Mouse (Mus musculus) hindbrain, embryonic 11.5 days (tissue): Measurements from ENCODE around the gene Ackr3. TPM values are rescaled to one million over a fixed set of nuclear protein-coding genes. Genes with fewer than 3 reads are reported as not detected.
A peak's percentile ranks its signal among the peaks of the same experiment; 100 is the strongest.

Experiments
- ATAC-seq: fragments of 200-750 bp; cut with Nextera tagmentation; 2 replicates; pipeline ENCODE4 v1.8.0; 2017; ENCODE audit warnings: mild to moderate bottlenecking, moderate TSS enrichment, moderate library complexity; ENCODE audit not compliant: low FRiP score
- DNase-seq: peaks from one replicate; pipeline ENCODE4 v3.0.0-alpha.2; 2015; ENCODE audit warnings: low spot score
- H3K27ac ChIP-seq: fragments of 300-500 bp; sonication (generic); 2 replicates; pipeline ENCODE4 v1.5.1; 2014; ENCODE audit warnings: mild to moderate bottlenecking, low read depth, low read length
- H3K27me3 ChIP-seq: fragments of 300-500 bp; sonication (generic); 2 replicates; pipeline ENCODE4 v1.6.1; 2014; ENCODE audit warnings: mild to moderate bottlenecking, low read length, moderate library complexity, mixed read lengths; ENCODE audit not compliant: control insufficient read depth, insufficient read depth
- H3K36me3 ChIP-seq: fragments of 300-500 bp; sonication (generic); 2 replicates; pipeline ENCODE4 v1.6.1; 2014; ENCODE audit warnings: mild to moderate bottlenecking, low read length, moderate library complexity, mixed read lengths; ENCODE audit not compliant: control insufficient read depth, insufficient read depth
- H3K4me1 ChIP-seq: fragments of 300-500 bp; sonication (generic); replicated peaks from 2 replicates; pipeline ENCODE4 v1.6.1; 2014; ENCODE audit warnings: low read length, mixed read lengths; ENCODE audit not compliant: control insufficient read depth, insufficient read depth
- H3K4me2 ChIP-seq: fragments of 300-500 bp; sonication (generic); replicated peaks from 2 replicates; pipeline ENCODE4 v1.6.1; 2014; ENCODE audit warnings: mild to moderate bottlenecking, low read depth, low read length
- H3K4me3 ChIP-seq: fragments of 300-500 bp; sonication (generic); 2 replicates; pipeline ENCODE4 v1.5.1; 2014; ENCODE audit warnings: low read depth, low read length
- H3K9ac ChIP-seq: fragments of 300-500 bp; sonication (generic); 2 replicates; pipeline ENCODE4 v1.6.1; 2014; ENCODE audit warnings: low read depth, low read length
- H3K9me3 ChIP-seq: fragments of 300-500 bp; sonication (generic); 2 replicates; pipeline ENCODE4 v1.6.1; 2016; ENCODE audit warnings: low read length; ENCODE audit not compliant: control insufficient read depth
- WGBS: fragments of 180-500 bp; shearing (Covaris S2); extraction: QIAGEN DNeasy Blood & Tissue Kit; methylation state at CpG from one replicate; pipeline ENCODE4 v1.1.7; 2014; 5-methylcytosine and 5-hydroxymethylcytosine counted together
- polyA plus RNA-seq: library from polyadenylated mRNA; unstranded; fragments of >200 nt; fragmentation: Nextera tagmentation; extraction: Ambion mirVana; gene quantifications from 2 replicates; pipeline ENCODE4 v1.2.1, GENCODE M21; 2014

Gene Ackr3
- polyA plus RNA-seq, 1 experiment from 2014 or later, result 25.7 TPM

GRCm38 (mm10) chr1:90238095-90238888 lies 34.5 kb downstream of the Ackr3 start:
- WGBS, result 89% methylated on average over 9 of the region's 9 CpGs
- no peak for DNase-seq

GRCm38 (mm10) chr1:90239336-90240225 lies 35.8 kb downstream of the Ackr3 start:
- no peaks in the 10 kb centered on the region for H3K4me1 ChIP-seq
- H3K9me3 ChIP-seq, result no peaks in the 10 kb centered on the region
- H3K27me3 ChIP-seq, result no peaks in the 10 kb centered on the region
- 87% methylated on average over 16 of the region's 16 CpGs for whole genome bisulfite sequencing
- H3K9ac ChIP-seq, result no peak overlapping the region
- DNase-seq (no peak), ATAC-seq (no peak)
- no peak overlapping the region for H3K4me2 ChIP-seq
- no peak overlapping the region for H3K4me3 ChIP-seq
- H3K36me3 ChIP-seq, result no peaks in the 10 kb centered on the region
- no peak overlapping the region for H3K27ac ChIP-seq

More at GRCm38 (mm10) chr1:90238095-90238888, 34.5 kb downstream of the Ackr3 start:
- no peak overlapping the region for H3K9ac ChIP-seq
- H3K27me3 ChIP-seq, result no peaks in the 10 kb centered on the region
- no peak overlapping the region for H3K27ac ChIP-seq
- no peak overlapping the region for H3K4me3 ChIP-seq
- no peak for ATAC-seq
- H3K36me3 ChIP-seq, result no peaks in the 10 kb centered on the region
- no peaks in the 10 kb centered on the region for H3K9me3 ChIP-seq
- no peak overlapping the region for H3K4me2 ChIP-seq
- H3K4me1 ChIP-seq, result no peaks in the 10 kb centered on the region

- no peak overlapping the region for H3K4me3 ChIP-seq
- ATAC-seq (no peak), DNase-seq (no peak)
- no peaks in the 10 kb centered on the region for H3K27me3 ChIP-seq
- no peak overlapping the region for H3K4me2 ChIP-seq
- no peaks in the 10 kb centered on the region for H3K36me3 ChIP-seq
- 88% methylated on average over 4 of the region's 4 CpGs for WGBS
- no peaks in the 10 kb centered on the region for H3K4me1 ChIP-seq
- H3K27ac ChIP-seq, result no peak overlapping the region
- no peaks in the 10 kb centered on the region for H3K9me3 ChIP-seq
- H3K9ac ChIP-seq, result no peak overlapping the region
These were observed 36.5 kb downstream of the Ackr3 start for GRCm38 (mm10) chr1:90240287-90240686.

- Histone ChIP-seq H3K27me3 (no peaks in the 10 kb centered on the region), H3K9me3 (no peaks in the 10 kb centered on the region), H3K36me3 (no peaks in the 10 kb centered on the region), H3K4me2 (no peak overlapping the region), H3K4me1 (peaks cover 5% of the 10 kb centered on the region), H3K27ac (no peak overlapping the region), H3K9ac (no peak overlapping the region), H3K4me3 (no peak overlapping the region)
- 83% methylated on average over 8 of the region's 8 CpGs for WGBS
- DNase-seq (no peak), ATAC-seq (no peak)
These were observed 38.7 kb downstream of the Ackr3 start for GRCm38 (mm10) chr1:90242444-90242989.

- Histone ChIP-seq H3K4me3 (no peak overlapping the region), H3K9ac (no peak overlapping the region), H3K27ac (no peak overlapping the region), H3K36me3 (no peaks in the 10 kb centered on the region), H3K27me3 (no peaks in the 10 kb centered on the region), H3K4me1 (peaks cover 5% of the 10 kb centered on the region), H3K4me2 (no peak overlapping the region), H3K9me3 (no peaks in the 10 kb centered on the region)
- WGBS, result 91% methylated on average over 1 of the region's 1 CpGs
- no peak for ATAC-seq
- DNase-seq, result no peak
These were observed 40.8 kb downstream of the Ackr3 start for GRCm38 (mm10) chr1:90244537-90244936.

GRCm38 (mm10) chr1:90245533-90245932 lies 41.8 kb downstream of the Ackr3 start:
- Histone ChIP-seq H3K4me3 (no peak overlapping the region), H3K9ac (no peak overlapping the region), H3K4me1 (peaks cover 5% of the 10 kb centered on the region), H3K36me3 (no peaks in the 10 kb centered on the region), H3K27me3 (no peaks in the 10 kb centered on the region), H3K9me3 (no peaks in the 10 kb centered on the region), H3K27ac (0 out of 2 replicates have a peak overlapping the region, but pooled peaks have one; percentile 27), H3K4me2 (no peak overlapping the region)
- DNase-seq (no peak), ATAC-seq (no peak)
- 74% methylated on average over 7 of the region's 7 CpGs for WGBS

- Histone ChIP-seq H3K36me3 (no peaks in the 10 kb centered on the region), H3K9me3 (no peaks in the 10 kb centered on the region), H3K4me2 (no peak overlapping the region), H3K27me3 (no peaks in the 10 kb centered on the region), H3K27ac (0 out of 2 replicates have a peak overlapping the region, but pooled peaks have one; percentile 56), H3K4me1 (peaks cover 5% of the 10 kb centered on the region), H3K4me3 (no peak overlapping the region), H3K9ac (no peak overlapping the region)
- no peak for DNase-seq
- ATAC-seq, result no peak
- WGBS, result 25% methylated on average over 8 of the region's 8 CpGs
These were observed 42.3 kb downstream of the Ackr3 start for GRCm38 (mm10) chr1:90246035-90246434.

- H3K4me2 ChIP-seq, result no peak overlapping the region
- no peaks in the 10 kb centered on the region for H3K9me3 ChIP-seq
- H3K36me3 ChIP-seq, result no peaks in the 10 kb centered on the region
- ATAC-seq, result no peak
- no peak overlapping the region for H3K4me3 ChIP-seq
- no peaks in the 10 kb centered on the region for H3K27me3 ChIP-seq
- DNase-seq, result no peak
- no peak overlapping the region for H3K9ac ChIP-seq
- WGBS, result 67% methylated on average over 1 of the region's 1 CpGs
- no peak overlapping the region for H3K27ac ChIP-seq
- H3K4me1 ChIP-seq, result peaks cover 9% of the 10 kb centered on the region
These were observed 43.0 kb downstream of the Ackr3 start for GRCm38 (mm10) chr1:90246800-90247199.
